Mouse (Mus musculus): ENCODE data around the gene Galnt18.

The Galnt18 gene

GRCm38 (mm10) chr7:111779504-111780242 is at the start of gene Galnt18:
Gene Galnt18, minus strand, starts transcription at chr7:111779977.
- DNase-seq (ENCODE audit: extremely low read depth, insufficient read length, low spot score), result no peak

- no peak for DNase-seq (ENCODE audit: extremely low read depth, insufficient read length, low spot score)
These were observed 47.6 kb upstream of the Galnt18 start for GRCm38 (mm10) chr7:111827337-111827736.

DNA sequence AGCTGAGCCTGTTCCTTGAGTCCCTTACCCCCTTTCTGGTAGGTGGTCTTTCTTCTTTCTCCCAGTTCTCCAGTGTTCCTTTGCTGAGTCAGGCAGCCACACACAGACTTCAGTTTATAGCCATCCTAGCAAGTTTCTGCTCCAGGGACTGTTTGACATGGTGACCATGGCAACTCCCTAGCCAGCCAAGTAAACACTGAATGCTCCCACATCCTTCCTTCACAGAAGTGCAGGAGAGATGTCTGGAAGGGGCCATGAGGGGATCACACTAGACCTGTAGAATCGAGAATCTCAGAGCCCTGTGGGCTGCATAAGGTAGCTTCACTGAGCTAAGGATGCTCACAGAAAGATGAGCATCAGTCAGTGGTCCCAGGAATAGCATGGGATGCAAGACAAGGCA is 33.3 kb upstream of the Galnt18 start:
- no peak for DNase-seq (ENCODE audit: extremely low read depth, insufficient read length, low spot score)

GRCm38 (mm10) chr7:111811036-111811435 is 31.3 kb upstream of the Galnt18 start:
- DNase-seq (ENCODE audit: extremely low read depth, insufficient read length, low spot score), result no peak

GRCm38 (mm10) chr7:111809796-111810195 is 30.0 kb upstream of the Galnt18 start:
- no peak for DNase-seq (ENCODE audit: extremely low read depth, insufficient read length, low spot score)

GRCm38 (mm10) chr7:111806083-111806482 is 26.3 kb upstream of the Galnt18 start:
- DNase-seq (ENCODE audit: extremely low read depth, insufficient read length, low spot score), result no peak

DNA sequence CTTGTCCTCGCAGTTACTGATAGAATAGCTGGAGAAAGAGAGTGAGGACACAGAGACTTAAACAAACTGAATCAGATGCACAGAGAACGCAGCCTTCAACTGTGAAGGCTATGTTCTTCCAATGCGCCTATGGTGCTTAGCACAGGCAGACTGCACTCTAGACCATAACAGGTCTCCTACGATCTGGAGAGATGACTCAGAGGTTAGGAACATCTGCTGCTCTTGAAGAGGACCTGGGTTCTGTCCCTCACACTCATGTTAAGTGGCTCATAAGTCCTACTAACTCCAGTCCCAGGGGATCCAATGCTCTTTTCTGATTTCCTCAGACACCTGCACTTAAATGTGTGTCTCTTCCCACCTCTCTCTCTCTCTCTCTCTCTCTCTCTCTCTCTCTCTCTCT is 24.9 kb upstream of the Galnt18 start:
- DNase-seq (ENCODE audit: extremely low read depth, insufficient read length, low spot score), result no peak

DNA sequence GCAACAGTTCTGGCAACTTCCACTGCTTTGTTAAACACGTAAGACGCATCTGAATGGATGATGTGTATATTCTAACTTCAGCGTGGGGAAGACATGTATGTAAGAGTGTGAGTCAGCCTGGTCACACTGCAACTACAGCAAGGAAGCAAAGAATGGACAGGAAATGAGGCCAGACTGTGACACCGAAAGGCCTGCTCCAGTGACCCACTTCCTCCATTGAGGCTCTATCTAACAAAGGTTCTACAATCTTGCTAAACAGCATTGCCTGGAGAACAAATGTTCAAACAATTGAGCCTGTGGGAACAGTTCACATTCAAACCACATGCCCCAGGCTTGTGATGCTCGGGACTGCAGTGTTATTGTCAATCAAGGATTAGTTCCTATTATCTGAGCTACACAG is 21.0 kb upstream of the Galnt18 start:
- DNase-seq (ENCODE audit: extremely low read depth, insufficient read length, low spot score), result no peak

- no peak for DNase-seq (ENCODE audit: extremely low read depth, insufficient read length, low spot score)
These were observed 20.3 kb upstream of the Galnt18 start for GRCm38 (mm10) chr7:111800120-111800519.

DNA sequence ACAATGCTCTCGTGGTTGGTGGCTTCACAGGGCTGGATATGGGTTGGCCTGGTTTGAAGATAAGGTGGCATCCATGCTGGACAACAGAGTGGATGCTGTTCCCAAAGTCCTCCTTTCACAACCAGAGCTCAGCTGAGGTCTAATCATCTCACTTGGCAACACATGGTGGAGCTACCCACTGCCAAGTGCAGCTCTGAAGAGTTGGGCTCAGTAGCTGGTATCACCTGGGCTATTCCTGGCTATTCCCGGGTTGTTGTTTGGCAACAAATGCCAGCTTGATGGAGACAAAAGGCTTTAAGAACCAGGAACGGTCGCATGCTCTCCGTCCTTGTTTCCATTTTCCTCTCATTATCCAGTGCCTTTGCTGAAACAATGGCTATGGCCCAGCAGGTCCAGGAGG is 19.2 kb upstream of the Galnt18 start:
- no peak for DNase-seq (ENCODE audit: extremely low read depth, insufficient read length, low spot score)

GRCm38 (mm10) chr7:111797337-111798010 is 17.7 kb upstream of the Galnt18 start:
- no peak for DNase-seq (ENCODE audit: extremely low read depth, insufficient read length, low spot score)

- DNase-seq (ENCODE audit: extremely low read depth, insufficient read length, low spot score), result no peak
These were observed 15.3 kb upstream of the Galnt18 start for GRCm38 (mm10) chr7:111795059-111795458.

- no peak for DNase-seq (ENCODE audit: extremely low read depth, insufficient read length, low spot score)
These were observed 12.4 kb upstream of the Galnt18 start for GRCm38 (mm10) chr7:111792154-111792553.

GRCm38 (mm10) chr7:111791347-111791746 is 11.6 kb upstream of the Galnt18 start:
- DNase-seq (ENCODE audit: extremely low read depth, insufficient read length, low spot score), result no peak

DNA sequence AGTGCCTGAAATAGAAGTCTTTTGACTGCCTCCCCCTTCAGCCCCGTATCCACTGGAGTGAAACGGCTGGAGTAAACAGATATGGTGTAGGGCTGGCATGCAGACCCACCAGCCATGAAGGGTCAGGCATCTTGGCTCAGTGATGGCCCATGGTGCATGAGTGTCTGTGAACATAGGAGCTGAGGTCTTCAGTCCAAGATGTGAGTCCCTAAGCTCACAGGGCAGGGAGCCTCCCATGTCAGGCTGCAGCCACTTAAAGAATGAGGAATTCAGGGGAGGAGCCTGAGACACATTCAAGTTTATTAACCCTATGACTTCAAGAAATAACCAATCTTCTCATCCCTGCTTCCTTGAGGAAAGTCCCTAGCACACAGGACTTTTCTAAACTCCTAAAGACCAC is 8.1 kb upstream of the Galnt18 start:
- DNase-seq (ENCODE audit: extremely low read depth, insufficient read length, low spot score), result no peak

- DNase-seq (ENCODE audit: extremely low read depth, insufficient read length, low spot score), result no peak
These were observed 5.7 kb upstream of the Galnt18 start for GRCm38 (mm10) chr7:111785478-111785877.

- no peak for DNase-seq (ENCODE audit: extremely low read depth, insufficient read length, low spot score)
These were observed 2.3 kb upstream of the Galnt18 start for GRCm38 (mm10) chr7:111782126-111782525.

DNA sequence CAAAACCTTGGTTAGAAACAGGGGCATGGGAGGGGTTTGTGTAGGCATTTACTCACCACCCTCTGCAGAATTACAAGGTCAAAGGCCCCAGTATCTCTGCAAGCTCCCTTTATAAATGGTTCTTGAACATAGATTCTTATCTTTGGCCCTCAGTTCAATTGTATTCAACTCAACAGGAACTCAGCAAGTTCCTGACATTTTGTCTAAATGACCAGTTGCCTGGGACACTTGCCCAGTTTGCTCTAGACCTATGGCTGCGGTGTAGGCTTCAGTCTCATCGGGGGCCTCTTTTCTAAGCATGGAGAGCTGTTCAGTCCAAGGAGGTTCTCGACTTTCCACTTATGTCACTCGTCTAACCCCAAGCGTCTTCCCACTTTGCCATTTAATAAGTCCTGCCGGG is 1.5 kb upstream of the Galnt18 start:
- no peak for DNase-seq (ENCODE audit: extremely low read depth, insufficient read length, low spot score)

- DNase-seq (ENCODE audit: extremely low read depth, insufficient read length, low spot score), result no peak
These were observed 831 bp downstream of the Galnt18 start for GRCm38 (mm10) chr7:111778789-111779503.

GRCm38 (mm10) chr7:111778212-111778611 is 1.6 kb downstream of the Galnt18 start:
- DNase-seq (ENCODE audit: extremely low read depth, insufficient read length, low spot score), result no peak

GRCm38 (mm10) chr7:111777186-111777585 is 2.6 kb downstream of the Galnt18 start:
- DNase-seq (ENCODE audit: extremely low read depth, insufficient read length, low spot score), result no peak

- no peak for DNase-seq (ENCODE audit: extremely low read depth, insufficient read length, low spot score)
These were observed 3.6 kb downstream of the Galnt18 start for GRCm38 (mm10) chr7:111776160-111776559.

Measured in 3134 (cell line).